Mouse (Mus musculus): ENCODE results near the gene Wnt5a. TPM values are rescaled to one million over a fixed set of nuclear protein-coding genes. Genes with fewer than 3 reads are reported as not detected.
A peak's percentile ranks its signal among the peaks of the same experiment; 100 is the strongest.

Gene Wnt5a
- polyA plus RNA-seq, 1 experiment, result 22.6 TPM

GRCm38 (mm10) chr14:28510341-28511028 is 5.9 kb downstream of the Wnt5a start:
- DNase-seq (ENCODE audit: low read depth), result peak; percentile 53
- TF ChIP-seq CTCF (IDR thresholded peaks at IDR 0.05; ENCODE audit: borderline replicate concordance, extremely low read depth, insufficient read depth, insufficient read length) (no peak; the same call in 1 of the 2 replicates), POLR2A (IDR thresholded peaks at IDR 0.05; ENCODE audit: borderline replicate concordance, extremely low read depth, insufficient read depth, insufficient read length, poor library complexity, severe bottlenecking) (no peak)

- DNase-seq (ENCODE audit: low read depth), result peak; percentile 47
- TF ChIP-seq POLR2A (IDR thresholded peaks at IDR 0.05; ENCODE audit: borderline replicate concordance, extremely low read depth, insufficient read depth, insufficient read length, poor library complexity, severe bottlenecking) (no peak), CTCF (IDR thresholded peaks at IDR 0.05; ENCODE audit: borderline replicate concordance, extremely low read depth, insufficient read depth, insufficient read length) (no peak)
Observed at GRCm38 (mm10) chr14:28511029-28511651, 6.6 kb downstream of the Wnt5a start.

GRCm38 (mm10) chr14:28512805-28513590 is 8.4 kb downstream of the Wnt5a start:
- no peak for DNase-seq (ENCODE audit: low read depth)

GRCm38 (mm10) chr14:28514171-28514570 is 9.6 kb downstream of the Wnt5a start:
- TF ChIP-seq POLR2A (IDR thresholded peaks at IDR 0.05; ENCODE audit: borderline replicate concordance, extremely low read depth, insufficient read depth, insufficient read length, poor library complexity, severe bottlenecking), result no peak
- TF ChIP-seq CTCF (IDR thresholded peaks at IDR 0.05; ENCODE audit: borderline replicate concordance, extremely low read depth, insufficient read depth, insufficient read length), result no peak
- DNase-seq (ENCODE audit: low read depth), result peak; percentile 76

More at GRCm38 (mm10) chr14:28512805-28513590, 8.4 kb downstream of the Wnt5a start:
- TF ChIP-seq CTCF (IDR thresholded peaks at IDR 0.05; ENCODE audit: borderline replicate concordance, extremely low read depth, insufficient read depth, insufficient read length), result no peak
- no peak for TF ChIP-seq POLR2A (IDR thresholded peaks at IDR 0.05; ENCODE audit: borderline replicate concordance, extremely low read depth, insufficient read depth, insufficient read length, poor library complexity, severe bottlenecking)

- DNase-seq (ENCODE audit: low read depth), result no peak
- TF ChIP-seq CTCF (IDR thresholded peaks at IDR 0.05; ENCODE audit: borderline replicate concordance, extremely low read depth, insufficient read depth, insufficient read length), result no peak
- no peak for TF ChIP-seq POLR2A (IDR thresholded peaks at IDR 0.05; ENCODE audit: borderline replicate concordance, extremely low read depth, insufficient read depth, insufficient read length, poor library complexity, severe bottlenecking)
Observed at GRCm38 (mm10) chr14:28515331-28515730, 10.8 kb downstream of the Wnt5a start.

- TF ChIP-seq CTCF (IDR thresholded peaks at IDR 0.05; ENCODE audit: borderline replicate concordance, extremely low read depth, insufficient read depth, insufficient read length) (no peak), POLR2A (IDR thresholded peaks at IDR 0.05; ENCODE audit: borderline replicate concordance, extremely low read depth, insufficient read depth, insufficient read length, poor library complexity, severe bottlenecking) (no peak)
- DNase-seq (ENCODE audit: low read depth), result no peak
Observed at GRCm38 (mm10) chr14:28517631-28518560, 13.3 kb downstream of the Wnt5a start.

- TF ChIP-seq POLR2A (IDR thresholded peaks at IDR 0.05; ENCODE audit: borderline replicate concordance, extremely low read depth, insufficient read depth, insufficient read length, poor library complexity, severe bottlenecking), result no peak
- no peak for TF ChIP-seq CTCF (IDR thresholded peaks at IDR 0.05; ENCODE audit: borderline replicate concordance, extremely low read depth, insufficient read depth, insufficient read length)
- DNase-seq (ENCODE audit: low read depth), result no peak
Observed at GRCm38 (mm10) chr14:28521106-28521505, 16.6 kb downstream of the Wnt5a start.

- no peak for DNase-seq (ENCODE audit: low read depth)
Observed at GRCm38 (mm10) chr14:28522611-28523010, 18.1 kb downstream of the Wnt5a start.

GRCm38 (mm10) chr14:28525566-28525965 is 21.0 kb downstream of the Wnt5a start:
- DNase-seq (ENCODE audit: low read depth), result no peak

More at GRCm38 (mm10) chr14:28522611-28523010, 18.1 kb downstream of the Wnt5a start:
- TF ChIP-seq CTCF (IDR thresholded peaks at IDR 0.05; ENCODE audit: borderline replicate concordance, extremely low read depth, insufficient read depth, insufficient read length) (no peak), POLR2A (IDR thresholded peaks at IDR 0.05; ENCODE audit: borderline replicate concordance, extremely low read depth, insufficient read depth, insufficient read length, poor library complexity, severe bottlenecking) (no peak)

GRCm38 (mm10) chr14:28528151-28528685 is 23.7 kb downstream of the Wnt5a start:
- TF ChIP-seq POLR2A (IDR thresholded peaks at IDR 0.05; ENCODE audit: borderline replicate concordance, extremely low read depth, insufficient read depth, insufficient read length, poor library complexity, severe bottlenecking), result no peak
- no peak for TF ChIP-seq CTCF (IDR thresholded peaks at IDR 0.05; ENCODE audit: borderline replicate concordance, extremely low read depth, insufficient read depth, insufficient read length)

More at GRCm38 (mm10) chr14:28525566-28525965, 21.0 kb downstream of the Wnt5a start:
- no peak for TF ChIP-seq CTCF (IDR thresholded peaks at IDR 0.05; ENCODE audit: borderline replicate concordance, extremely low read depth, insufficient read depth, insufficient read length)
- no peak for TF ChIP-seq POLR2A (IDR thresholded peaks at IDR 0.05; ENCODE audit: borderline replicate concordance, extremely low read depth, insufficient read depth, insufficient read length, poor library complexity, severe bottlenecking)

More at GRCm38 (mm10) chr14:28528151-28528685, 23.7 kb downstream of the Wnt5a start:
- DNase-seq (ENCODE audit: low read depth), result no peak

All from brain, embryonic 14.5 days (tissue).